Mouse (Mus musculus) CH12.LX (cell line): ENCODE measurements around the gene Dnaaf2.

ENCODE experiments used
- CTCF ChIP-seq, 2 experiments: IDR thresholded peaks in 1 of 2; conservative IDR thresholded peaks in 1 of 2; 2 replicates each; pipeline ENCODE4 v1.5.1; 2011 to 2012; ENCODE audit warnings: low read depth in 2 of 2, low read length in 2 of 2, improper control_type of control experiment in 1 of 2, inconsistent platforms in 1 of 2, mild to moderate bottlenecking in 1 of 2, moderate library complexity in 1 of 2
- EP300 ChIP-seq: IDR thresholded peaks from 2 replicates; pipeline ENCODE4 v1.6.1; 2011; ENCODE audit warnings: low read length, improper control_type of control experiment
- HCFC1 ChIP-seq: IDR thresholded peaks from 2 replicates; pipeline ENCODE4 v1.6.1; 2012; ENCODE audit warnings: low read depth, mild to moderate bottlenecking, inconsistent platforms, low read length, improper control_type of control experiment
- JUN ChIP-seq: IDR thresholded peaks from 2 replicates; pipeline ENCODE4 v1.6.1; 2011; ENCODE audit warnings: low read depth, mild to moderate bottlenecking, low read length, improper control_type of control experiment, moderate library complexity; ENCODE audit not compliant: insufficient read depth
- MAX ChIP-seq: IDR thresholded peaks from 2 replicates; pipeline ENCODE4 v1.6.1; 2011; ENCODE audit warnings: low read length, improper control_type of control experiment
- POLR2A ChIP-seq: IDR thresholded peaks from 2 replicates; pipeline ENCODE4 v1.6.1; 2011; ENCODE audit warnings: low read depth, mild to moderate bottlenecking, improper control_type of control experiment, low read length
- POLR2AphosphoS2 ChIP-seq: IDR thresholded peaks from 2 replicates; pipeline ENCODE4 v1.6.1; 2011; ENCODE audit warnings: low read depth, low read length, improper control_type of control experiment
- RAD21 ChIP-seq: IDR thresholded peaks from 2 replicates; pipeline ENCODE4 v1.6.1; 2011; ENCODE audit warnings: low read depth, mild to moderate bottlenecking, low read length, improper control_type of control experiment, moderate library complexity
- UBTF ChIP-seq: IDR thresholded peaks from 2 replicates; pipeline ENCODE4 v1.6.1; 2012; ENCODE audit warnings: low read depth, mild to moderate bottlenecking, inconsistent platforms, low read length, improper control_type of control experiment, moderate library complexity
- ZNF384 ChIP-seq: IDR thresholded peaks from 2 replicates; pipeline ENCODE4 v1.6.1; 2012; ENCODE audit warnings: low read depth, low read length, improper control_type of control experiment, inconsistent platforms

- TF ChIP-seq POLR2AphosphoS2: no peak
- no peak for TF ChIP-seq POLR2A
- no peak for TF ChIP-seq CTCF (conservative IDR thresholded peaks at IDR 0.05 in 1 of 2, IDR thresholded peaks at IDR 0.05 in 1 of 2; ENCODE audit: low read depth in 2 of 2, low read length in 2 of 2)
- TF ChIP-seq JUN: no peak
- TF ChIP-seq ZNF384: no peak
- no peak for TF ChIP-seq UBTF
- no peak for TF ChIP-seq EP300
- TF ChIP-seq HCFC1: no peak
- TF ChIP-seq MAX: no peak
- no peak for TF ChIP-seq RAD21
Measured at GRCm38 (mm10) chr12:69185371-69185770, 12.9 kb downstream of the Dnaaf2 start.
